Mouse (Mus musculus) erythroblast, embryonic 14.5 days (primary cell): Measurements from ENCODE around the gene Slc6a9.

ENCODE experiments used
- GATA1 ChIP-seq: IDR thresholded peaks from 2 replicates; pipeline ENCODE4 v1.6.1; 2012; ENCODE audit warnings: low read length, inconsistent platforms, mixed read lengths
- TAL1 ChIP-seq: IDR thresholded peaks from 3 replicates; pipeline ENCODE4 v1.6.1; 2012; ENCODE audit warnings: low read length, inconsistent platforms, mixed read lengths

GRCm38 (mm10) chr4:117894601-117895000 lies 60.3 kb downstream of the Slc6a9 start:
- no peak for TF ChIP-seq TAL1
- no peak for TF ChIP-seq GATA1
